Mouse (Mus musculus) adrenal gland, adult 2 months (tissue): Measurements from ENCODE around the gene Rnf43. TPM values are rescaled to one million over a fixed set of nuclear protein-coding genes. Genes with fewer than 3 reads are reported as not detected.
A peak's percentile ranks its signal among the peaks of the same experiment; 100 is the strongest.

Source experiments
- DNase-seq: peaks from one replicate; pipeline ENCODE4 v3.0.0; 2021
- polyA plus RNA-seq: library from polyadenylated mRNA; depleted of rRNA; stranded (reverse); fragments of >200 nt; gene quantifications from 2 replicates; pipeline ENCODE4 v1.2.3, GENCODE M21; 2012
- total RNA-seq, 2 experiments: library from RNA; stranded (reverse); gene quantifications; 2 replicates each; pipeline ENCODE4 v1.2.3; 2021

Rnf43 gene
- total and polyA plus RNA-seq, 3 experiments: 3.8 to 7.8 (median 6.4) TPM

DNA sequence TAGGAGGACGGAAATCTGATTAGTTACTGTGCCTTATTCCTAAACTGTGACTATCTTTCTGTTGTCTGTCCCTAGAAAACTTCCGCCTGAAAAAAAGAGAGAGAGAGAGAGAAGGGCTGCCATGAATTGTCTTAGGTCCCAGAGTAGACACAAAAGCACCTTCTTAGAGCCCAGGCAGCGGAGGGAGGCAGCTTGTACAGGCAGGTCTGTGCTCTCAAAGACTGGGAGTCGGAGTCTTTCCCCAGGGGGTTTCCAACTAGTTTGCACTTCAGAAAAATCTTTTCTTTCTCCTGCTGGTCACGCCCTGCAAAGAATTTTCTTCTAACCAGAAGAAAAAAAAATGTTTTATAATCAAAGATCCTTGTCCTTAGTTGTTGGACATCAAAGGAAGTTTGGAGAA, 15.2 kb downstream of the Rnf43 start:
- no peak for DNase-seq

DNA sequence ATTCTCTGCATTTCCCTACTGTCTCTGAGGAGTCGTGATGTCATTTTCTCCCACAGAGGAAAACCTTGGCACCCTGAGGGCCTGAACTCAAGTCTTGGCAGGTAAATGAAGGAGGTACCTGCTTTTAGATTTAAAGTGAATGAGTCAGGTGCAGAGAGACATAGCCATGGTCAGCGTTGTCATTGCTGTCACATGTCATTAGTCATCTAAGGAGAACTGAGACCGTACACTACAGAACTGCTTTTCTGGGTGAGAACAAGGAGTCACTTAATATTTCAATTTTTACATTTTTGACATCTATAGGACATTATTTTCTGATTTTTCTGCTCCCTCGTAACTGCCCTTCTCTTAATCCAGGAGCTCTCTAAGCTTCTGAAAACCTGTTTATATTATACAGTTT, 16.0 kb downstream of the Rnf43 start:
- no peak for DNase-seq

DNA sequence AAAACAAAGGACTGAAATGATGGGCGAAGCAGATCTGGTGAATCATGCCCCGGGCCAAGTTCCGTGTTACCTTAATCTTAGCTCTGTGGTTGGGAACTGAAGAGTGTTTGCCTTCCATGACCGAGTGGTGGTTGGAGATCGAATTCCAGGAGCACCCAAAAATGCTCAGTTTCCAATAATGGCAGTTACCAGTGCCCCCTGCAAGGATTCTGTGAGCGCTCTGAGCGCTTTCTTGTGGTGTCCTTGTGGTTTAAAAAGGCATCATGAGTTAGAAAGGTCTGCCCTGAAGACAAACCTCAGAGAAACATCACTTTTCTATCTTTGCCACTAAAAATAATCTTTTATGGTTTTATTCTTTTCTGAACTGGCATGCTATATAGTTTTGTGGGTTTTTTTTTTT, 16.5 kb downstream of the Rnf43 start:
- no peak for DNase-seq

DNA sequence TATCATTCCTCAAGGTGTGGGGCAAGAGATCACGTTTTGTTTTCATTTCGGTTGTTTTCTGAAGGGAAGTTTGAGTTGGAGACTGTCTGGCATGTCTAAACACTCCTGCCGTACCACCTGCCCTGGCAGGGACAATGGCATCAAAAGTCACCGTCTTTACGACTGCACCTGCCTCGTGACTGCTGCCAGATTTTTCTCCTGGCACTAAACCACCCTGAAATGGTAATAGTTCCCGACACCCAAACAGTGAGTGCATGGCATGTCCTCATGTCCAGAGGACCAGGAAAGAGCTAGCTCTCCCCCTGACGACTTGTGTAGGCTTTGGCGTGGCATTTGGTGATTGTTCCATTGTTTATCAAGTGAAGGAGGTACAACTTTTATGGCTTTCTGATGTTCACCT, 18.3 kb downstream of the Rnf43 start:
- DNase-seq: no peak

DNA sequence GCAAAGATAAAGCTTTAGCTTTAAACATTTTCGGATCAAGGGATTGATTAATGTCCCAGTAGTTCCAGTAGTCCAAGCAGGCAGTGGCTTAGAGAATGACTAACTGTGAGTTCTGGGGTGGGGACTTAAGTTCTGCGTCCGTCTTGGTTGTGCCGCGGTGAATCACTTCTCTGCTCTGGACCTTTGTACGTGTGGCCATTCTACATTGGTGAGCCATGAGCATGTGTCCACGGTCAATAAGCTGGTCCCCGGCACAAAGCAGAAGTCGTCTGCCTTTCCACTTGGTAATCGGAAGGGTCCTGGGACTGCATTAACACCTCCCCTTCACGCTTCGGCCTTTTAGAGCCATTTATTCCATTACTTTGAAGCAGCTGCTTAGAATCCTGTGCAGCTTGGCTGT, 19.6 kb downstream of the Rnf43 start:
- no peak for DNase-seq

GRCm38 (mm10) chr11:87682838-87683571, 20.5 kb downstream of the Rnf43 start:
- DNase-seq: peak; percentile 53

GRCm38 (mm10) chr11:87686407-87686806, 23.9 kb downstream of the Rnf43 start:
- DNase-seq: no peak

DNA sequence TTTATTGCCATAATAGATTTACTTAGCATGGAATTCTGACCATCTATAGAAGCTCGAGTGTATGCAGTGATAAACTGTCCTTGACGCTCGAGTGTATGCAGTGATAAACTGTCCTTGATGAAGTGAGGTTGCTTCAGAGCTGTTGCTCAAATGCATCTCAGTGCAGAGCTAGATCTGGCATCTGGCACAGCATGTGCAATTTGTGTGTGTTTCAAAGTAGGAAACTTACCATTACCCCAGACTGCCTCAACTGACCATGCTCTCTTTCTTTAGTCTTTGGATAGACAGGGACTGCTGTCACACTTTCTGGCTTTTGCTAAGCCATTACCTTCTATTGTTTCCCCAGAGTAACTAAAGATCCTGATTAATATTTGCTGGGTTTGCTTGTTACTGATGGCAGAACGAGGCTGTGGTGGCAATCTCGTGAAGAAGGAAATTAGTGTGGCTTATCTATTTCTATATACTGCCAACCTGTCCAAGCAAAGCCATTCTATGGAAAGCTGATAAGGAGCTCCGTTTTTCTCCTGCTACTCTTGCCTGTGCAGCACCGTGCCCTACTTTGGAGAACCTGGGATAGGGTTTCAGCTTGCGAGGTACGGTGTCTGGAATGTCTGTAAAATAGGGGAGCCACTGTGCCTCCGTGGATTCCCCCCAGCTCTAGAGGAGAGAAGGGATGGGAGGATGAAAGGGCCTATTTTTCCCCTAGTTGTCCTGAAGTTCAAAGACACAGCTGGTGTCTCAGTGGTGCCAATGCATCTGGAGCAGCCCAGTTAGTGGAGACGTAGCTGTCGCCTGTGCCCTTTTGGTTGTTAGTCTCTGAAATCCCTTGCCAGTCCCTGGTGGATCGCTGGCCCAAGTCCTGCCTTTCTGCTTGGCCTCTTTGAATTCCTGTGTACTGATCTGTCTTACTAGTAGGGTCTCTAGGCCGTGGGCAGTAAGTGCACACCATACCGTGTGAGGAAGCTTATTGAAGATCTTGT, 25.0 kb downstream of the Rnf43 start:
- DNase-seq: no peak

DNA sequence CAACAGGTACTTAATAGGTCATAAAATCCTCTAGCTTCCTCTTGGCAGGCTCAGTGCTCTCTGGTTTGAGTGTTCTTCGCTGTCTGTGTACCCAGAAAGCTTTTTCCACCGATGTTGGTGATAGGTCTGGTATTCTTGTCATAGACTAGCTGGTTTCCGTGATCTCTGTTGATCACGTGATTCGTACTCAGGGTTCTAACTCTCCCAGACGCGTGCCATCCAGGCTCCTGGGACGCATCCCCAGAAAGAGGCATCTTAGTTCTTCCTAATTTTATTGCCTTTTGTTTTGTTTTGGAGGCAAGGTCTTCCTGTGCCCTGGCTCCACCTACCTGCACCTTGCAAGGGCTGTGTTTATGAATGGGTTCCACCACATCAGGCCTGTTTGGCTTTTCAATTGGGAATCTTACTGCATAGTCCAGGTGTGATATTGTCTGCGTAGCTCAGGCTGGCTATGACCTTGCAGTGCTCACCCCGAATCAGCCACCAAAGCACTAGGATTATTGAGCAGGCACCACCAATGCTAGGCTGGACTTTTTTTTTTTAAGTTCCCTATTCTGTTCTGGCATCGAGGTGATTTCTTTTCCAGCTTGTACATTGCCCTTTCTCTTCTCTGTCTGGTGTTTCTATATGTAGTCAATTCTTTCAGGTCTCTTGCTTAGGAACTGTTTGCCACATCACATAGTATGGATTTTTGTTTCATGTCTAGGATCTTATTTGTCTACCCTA, 26.1 kb downstream of the Rnf43 start:
- DNase-seq: no peak

- peak; percentile 69 for DNase-seq
These were observed 26.9 kb downstream of the Rnf43 start for GRCm38 (mm10) chr11:87689402-87689808.

DNA sequence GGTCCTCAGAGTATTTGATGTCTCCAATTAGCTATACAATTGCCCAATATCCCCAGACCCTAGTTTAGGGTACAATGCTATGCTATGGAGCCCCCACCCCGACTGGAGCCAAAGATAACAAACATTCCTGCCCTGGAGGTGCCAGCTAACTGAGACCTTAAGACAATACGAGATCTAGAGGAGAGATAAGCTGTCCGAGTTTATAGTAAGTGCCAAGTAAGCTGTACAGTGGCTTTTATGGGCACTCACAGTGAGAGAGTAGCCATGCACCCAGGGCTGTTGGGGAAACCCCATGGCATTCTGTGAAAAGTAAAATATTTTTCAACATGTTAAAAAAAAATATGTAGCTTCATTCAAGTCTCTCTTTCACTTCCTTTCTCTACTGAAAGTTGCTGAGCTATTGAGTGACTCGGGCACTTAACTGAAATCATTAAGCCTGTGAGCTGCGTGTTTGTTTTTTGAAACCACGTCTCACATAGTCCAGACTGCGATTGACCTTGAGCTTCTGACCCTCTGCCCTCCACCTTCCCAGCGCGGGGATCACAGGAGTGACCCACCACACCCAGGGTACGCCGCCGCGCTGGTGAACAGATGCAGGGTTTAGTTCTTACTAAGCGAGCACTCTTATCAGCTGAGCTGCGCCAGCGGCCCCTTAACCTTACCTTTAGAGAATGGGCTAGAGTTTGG, 27.7 kb downstream of the Rnf43 start:
- DNase-seq: peak; percentile 35

DNA sequence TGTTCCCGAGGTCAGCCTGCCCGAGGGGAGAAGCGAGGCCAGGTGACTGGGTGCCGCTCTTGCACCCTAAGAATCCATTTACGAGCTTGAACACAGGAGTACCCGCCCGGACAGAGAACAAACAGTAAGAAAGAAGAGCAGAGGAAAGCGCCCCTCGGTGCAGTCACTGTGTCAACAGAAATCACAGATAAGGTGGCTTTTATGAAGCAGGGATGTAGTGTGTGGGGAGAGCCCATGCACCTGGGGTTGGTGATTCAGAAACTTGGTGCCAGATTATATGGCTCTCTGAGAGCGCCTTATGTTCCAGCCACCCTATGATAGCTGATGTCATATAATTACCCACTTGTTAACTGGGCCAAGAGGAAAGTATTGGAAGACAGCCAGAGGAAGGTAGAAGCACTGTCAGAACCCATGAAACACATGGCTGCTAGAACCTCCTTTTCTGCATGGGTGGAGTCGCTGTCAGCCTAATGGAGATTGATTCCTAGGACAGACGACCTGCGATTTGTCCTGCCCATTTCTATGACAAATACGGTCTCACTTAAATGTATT, 34.7 kb downstream of the Rnf43 start:
- DNase-seq: no peak

DNA sequence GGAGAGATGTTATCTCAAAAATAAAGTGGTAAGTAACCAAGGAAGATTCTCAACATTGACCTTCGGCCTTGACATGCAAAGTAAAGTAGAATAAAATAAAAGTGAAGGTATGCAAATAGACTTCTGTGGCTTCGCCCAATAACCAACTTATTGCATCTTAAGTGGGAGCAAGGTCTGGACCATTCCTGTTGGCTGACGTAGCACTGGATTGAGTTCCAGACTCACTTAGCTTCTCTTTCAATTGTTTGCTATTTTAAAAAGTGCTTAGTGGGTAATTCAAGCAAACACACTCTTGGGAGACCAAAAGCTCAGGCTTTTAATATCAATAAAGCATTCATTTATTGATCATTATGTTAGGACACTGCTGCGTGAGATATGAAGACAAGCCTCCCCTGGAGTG, 35.6 kb downstream of the Rnf43 start:
- DNase-seq: no peak

DNA sequence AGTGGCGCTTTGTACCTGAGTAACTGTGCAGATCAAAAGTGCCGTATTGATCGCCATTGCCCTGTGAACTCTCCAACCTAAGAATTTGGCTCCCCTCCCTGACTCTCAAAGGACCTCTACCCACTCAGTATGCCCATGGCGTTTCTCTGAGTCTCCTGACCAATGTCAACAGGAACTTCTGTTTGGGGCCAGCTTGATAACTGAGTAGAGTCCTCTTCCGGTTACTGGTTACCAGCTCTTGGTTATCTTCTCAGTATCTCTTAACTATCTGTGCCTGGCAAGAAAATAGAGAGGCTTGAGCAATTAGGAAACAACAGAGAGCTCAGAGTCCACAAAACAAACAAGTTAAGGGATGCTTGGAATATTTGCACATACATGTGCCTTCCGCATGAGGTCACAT, 38.6 kb downstream of the Rnf43 start:
- no peak for DNase-seq

GRCm38 (mm10) chr11:87701877-87702620, 39.5 kb downstream of the Rnf43 start:
- no peak for DNase-seq

- no peak for DNase-seq
These were observed 41.1 kb downstream of the Rnf43 start for GRCm38 (mm10) chr11:87703654-87704053.

- no peak for DNase-seq
These were observed 41.8 kb downstream of the Rnf43 start for GRCm38 (mm10) chr11:87704289-87704688.

DNA sequence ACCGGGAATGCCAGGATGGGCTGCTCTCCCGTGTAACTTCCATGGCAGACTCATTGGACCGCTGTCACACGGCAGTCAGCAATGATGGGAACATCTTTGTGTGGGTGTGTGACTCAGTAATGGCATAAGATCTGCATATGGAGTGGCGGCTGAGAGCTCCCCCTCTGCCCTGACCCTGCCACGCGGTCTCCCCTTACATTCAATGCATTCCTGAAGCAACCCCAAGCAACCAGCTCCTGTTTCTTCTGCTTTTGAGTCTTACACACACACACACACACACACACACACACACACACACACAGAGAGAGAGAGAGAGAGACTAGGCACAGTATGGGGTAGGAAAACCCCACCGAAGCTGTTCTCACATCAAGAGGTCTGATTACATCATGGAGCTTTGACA, 45.0 kb downstream of the Rnf43 start:
- DNase-seq: no peak

DNA sequence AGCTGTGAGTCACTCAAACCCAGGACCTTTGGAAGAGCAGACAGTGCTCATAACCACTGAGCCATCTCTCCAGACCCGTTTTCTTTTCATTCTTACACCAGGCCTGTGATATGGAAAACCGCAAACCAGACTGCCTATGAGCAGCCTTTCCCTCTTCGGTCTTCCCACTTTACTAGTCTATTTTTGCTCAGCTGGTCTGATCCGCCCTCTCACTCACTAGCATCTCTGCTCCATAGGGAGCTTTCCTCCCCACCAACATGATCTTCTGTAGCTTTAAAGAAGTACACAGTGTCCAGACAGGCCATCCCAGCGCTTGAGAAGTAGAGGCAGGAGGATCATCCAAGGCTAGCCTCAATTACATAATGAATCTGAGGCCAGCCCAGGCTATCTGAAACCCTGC, 46.5 kb downstream of the Rnf43 start:
- DNase-seq: no peak

DNA sequence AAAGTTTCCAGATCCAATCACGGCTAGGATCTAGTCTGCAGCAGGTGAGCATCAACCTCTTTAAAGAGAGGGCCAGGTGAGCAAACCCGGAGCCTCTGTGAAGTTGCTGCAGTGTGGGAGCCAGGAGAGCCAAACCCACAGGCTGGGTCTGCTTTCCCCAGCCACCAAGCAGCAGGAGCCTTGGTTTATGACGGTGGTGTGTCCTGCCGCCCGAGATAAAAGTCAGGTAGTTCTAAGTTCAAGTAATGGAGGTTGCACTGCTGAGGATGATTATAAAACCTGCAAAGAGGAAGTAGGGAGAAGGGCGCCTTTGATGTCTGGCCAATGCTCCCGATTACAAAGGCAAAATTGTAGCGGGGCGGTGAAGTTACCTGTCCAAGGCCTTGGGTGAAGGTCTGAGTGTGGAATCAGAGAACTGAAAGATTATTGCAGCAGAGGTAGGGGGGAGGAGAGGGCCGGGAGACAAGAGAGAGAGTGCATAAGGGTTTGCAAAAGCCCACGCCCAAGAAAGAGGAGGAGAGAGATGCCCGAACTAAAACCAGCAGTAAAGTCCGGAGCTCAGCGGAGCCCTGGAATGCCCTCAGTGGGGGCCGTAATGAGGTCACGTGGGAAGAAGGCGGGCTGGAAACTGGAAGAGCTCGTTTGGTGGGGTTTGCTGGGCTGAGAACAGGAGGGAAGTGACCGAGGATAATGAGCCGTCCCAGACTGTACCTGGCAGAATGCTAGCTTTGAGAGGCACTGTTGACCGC, 47.2 kb downstream of the Rnf43 start:
- DNase-seq: peak; percentile 35
